9 mouse cellular contexts compared by ENCODE assay signal in the genomic region with DNA sequence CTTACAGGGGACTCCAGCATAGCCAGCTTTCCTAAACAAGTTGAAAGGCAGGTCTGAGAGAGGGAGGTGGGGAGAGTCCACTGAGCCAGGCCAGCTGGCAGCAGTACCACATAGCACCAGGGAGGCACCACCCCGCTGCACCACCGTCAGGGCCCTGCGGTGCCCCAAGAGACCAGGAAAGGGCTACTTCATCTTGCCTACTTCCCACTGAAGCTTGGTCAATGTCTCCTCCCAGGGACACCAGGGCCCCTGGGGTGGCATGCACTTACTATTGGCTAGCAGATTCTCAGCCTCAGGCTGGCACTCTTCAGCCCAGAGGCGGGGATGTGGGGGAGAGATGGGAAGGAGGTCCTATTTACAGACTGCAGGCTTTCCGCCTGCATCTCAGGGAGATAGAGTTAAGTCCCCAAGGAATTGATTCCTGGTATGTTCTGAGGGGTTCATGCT. TPM values are rescaled to one million over a fixed set of nuclear protein-coding genes. Genes with fewer than 3 reads are reported as not detected.
DNase-seq lines count a peak whose midpoint lies in the region; ATAC-seq and TF ChIP-seq lines count a peak whose summit lies in the region.
"Had no signal": no experiment of that assay in that cellular context is flagged by ENCODE, and none has a peak within 500 bp of the region (broad histone marks: within the 10 kb centered on the region; RNA-seq: fewer than 3 reads in every experiment).

No protein-coding gene starts in this region.

- peak overlapping the region; percentile 98 for H3K4me2 ChIP-seq in heart, embryonic 11.5 days
- peak overlapping the region; percentile 95 for H3K4me2 ChIP-seq in intestine, postnatal 0 days (replicated peaks; ENCODE audit: low read depth)

- peak overlapping the region; percentile 61; the same call in 1 of the 2 replicates for H3K4me3 ChIP-seq in heart, embryonic 11.5 days (ENCODE audit: low read depth, low read length)
- peak overlapping the region; percentile 86 for H3K4me3 ChIP-seq in E14TG2a.4 (replicated peaks; ENCODE audit: low read length)
- H3K4me3 ChIP-seq in intestine, postnatal 0 days (ENCODE audit: low read depth, low read length) = peak overlapping the region; percentile 69

- no peaks in the 10 kb centered on the region for H3K36me3 ChIP-seq in heart, embryonic 11.5 days (ENCODE audit: control insufficient read depth, insufficient read depth, low read length)
- H3K36me3 ChIP-seq in E14TG2a.4 (ENCODE audit: insufficient read depth, low read length) = peaks cover 20% of the 10 kb centered on the region
- H3K36me3 ChIP-seq in intestine, postnatal 0 days (ENCODE audit: control insufficient read depth, insufficient read depth) = no peaks in the 10 kb centered on the region

- WGBS in heart, embryonic 11.5 days (ENCODE audit: insufficient replicate concordance) = 52% methylated on average over 5 of the region's 5 CpGs
- 35% methylated on average over 5 of the region's 5 CpGs for WGBS in intestine, postnatal 0 days

- no peaks in the 10 kb centered on the region for H3K9me3 ChIP-seq in heart, embryonic 11.5 days (replicated peaks; ENCODE audit: control insufficient read depth, low read length)
- H3K9me3 ChIP-seq in E14TG2a.4 (ENCODE audit: low read length) = no peaks in the 10 kb centered on the region
- no peaks in the 10 kb centered on the region for H3K9me3 ChIP-seq in intestine, postnatal 0 days (ENCODE audit: control insufficient read depth)

- no peak overlapping the region for H3K27ac ChIP-seq in heart, embryonic 11.5 days (ENCODE audit: low read depth, low read length)
- H3K27ac ChIP-seq in intestine, postnatal 0 days (ENCODE audit: low read depth, low read length) = peak overlapping the region; percentile 88

- no peak for DNase-seq in heart, adult 9 months (ENCODE audit: low spot score in 2 of 2)
- no peak for DNase-seq in testis, postnatal 10 days (ENCODE audit: low spot score)
- DNase-seq in thymus, postnatal 36 days = no peak

- H3K27me3 ChIP-seq in heart, embryonic 11.5 days (ENCODE audit: control insufficient read depth, insufficient read depth, low read length) = peaks cover 48% of the 10 kb centered on the region
- H3K27me3 ChIP-seq in E14TG2a.4 (ENCODE audit: insufficient read depth, low read length) = peaks cover 19% of the 10 kb centered on the region
- no peaks in the 10 kb centered on the region for H3K27me3 ChIP-seq in intestine, postnatal 0 days (replicated peaks; ENCODE audit: control insufficient read depth, insufficient read depth, low read length)

- no peak for TF ChIP-seq CTCF in E14TG2a.4 (conservative IDR thresholded peaks at IDR 0.05; ENCODE audit: low read length)
- peak; percentile 54 for TF ChIP-seq CTCF in intestine, postnatal 0 days (IDR thresholded peaks at IDR 0.05; ENCODE audit: low read depth)

- no peak for ATAC-seq in heart, embryonic 11.5 days (replicated peaks; ENCODE audit: insufficient number of reproducible peaks, low FRiP score, low TSS enrichment)
- ATAC-seq in common myeloid progenitor, adult 5-6 weeks (replicated peaks; ENCODE audit: low read depth, poor library complexity, severe bottlenecking) = peak; percentile 45
- ATAC-seq in intestine, postnatal 0 days = peak; percentile 42
- peak; percentile 49 for ATAC-seq in megakaryocyte progenitor cell, adult 5-6 weeks (replicated peaks; ENCODE audit: poor library complexity)

- H3K4me1 ChIP-seq in heart, embryonic 11.5 days (ENCODE audit: control insufficient read depth, insufficient read depth, low read length) = peaks cover 14% of the 10 kb centered on the region; the same call in 1 of the 2 replicates
- H3K4me1 ChIP-seq in E14TG2a.4 (replicated peaks; ENCODE audit: low read depth, low read length) = peaks cover 76% of the 10 kb centered on the region
- 0 out of 2 replicates have a peak, but pooled peaks cover 7% of the 10 kb centered on the region for H3K4me1 ChIP-seq in intestine, postnatal 0 days (replicated peaks; ENCODE audit: control insufficient read depth, insufficient read depth, low read length)

- H3K9ac ChIP-seq in heart, embryonic 11.5 days (ENCODE audit: low read depth, low read length) = no peak overlapping the region
- peak overlapping the region; percentile 85 for H3K9ac ChIP-seq in intestine, postnatal 0 days (ENCODE audit: low read depth, low read length)

RNA-seq across cellular contexts. Expression of gene Adap1, which starts 1.4 kb away (rescaled TPM):
- 1.4 and 2.5 TPM in 2 replicates for polyA plus RNA-seq in heart, embryonic 11.5 days (2014; fragmentation: Nextera tagmentation; extraction: Ambion mirVana)
- 15.8 and 25.8 TPM in 2 replicates for total RNA-seq in common myeloid progenitor, adult 5-6 weeks (2017)
- 33.4 and 33.8 TPM in 2 replicates for polyA plus RNA-seq in intestine, postnatal 0 days (2015; fragmentation: Nextera tagmentation; extraction: Ambion mirVana)
- total RNA-seq in megakaryocyte progenitor cell, adult 5-6 weeks (2015) = 23.8 and 27.4 TPM in 2 replicates
- 29.9 and 47.0 TPM in 2 replicates for total RNA-seq in megakaryocyte progenitor cell, adult 5-6 weeks (2017)

RNA-seq across cellular contexts. Expression of gene Cox19, which starts 27.1 kb away (rescaled TPM):
- polyA plus RNA-seq in heart, embryonic 11.5 days (2014; fragmentation: Nextera tagmentation; extraction: Ambion mirVana) = 85.3 and 95.2 TPM in 2 replicates
- total RNA-seq in common myeloid progenitor, adult 5-6 weeks (2017) = 10.9 and 17.8 TPM in 2 replicates
- polyA plus RNA-seq in intestine, postnatal 0 days (2015; fragmentation: Nextera tagmentation; extraction: Ambion mirVana) = 181 and 184 TPM in 2 replicates
- total RNA-seq in megakaryocyte progenitor cell, adult 5-6 weeks (2015) = 30.3 and 32.1 TPM in 2 replicates
- 27.1 and 29.3 TPM in 2 replicates for total RNA-seq in megakaryocyte progenitor cell, adult 5-6 weeks (2017)

RNA-seq across cellular contexts. Expression of gene Cyp2w1, which starts 28.3 kb away (rescaled TPM):
- not detected in 2 replicates for polyA plus RNA-seq in heart, embryonic 11.5 days (2014; fragmentation: Nextera tagmentation; extraction: Ambion mirVana)
- total RNA-seq in common myeloid progenitor, adult 5-6 weeks (2017) = not detected in 2 replicates
- 15.8 and 18.1 TPM in 2 replicates for polyA plus RNA-seq in intestine, postnatal 0 days (2015; fragmentation: Nextera tagmentation; extraction: Ambion mirVana)
- not detected in 2 replicates for total RNA-seq in megakaryocyte progenitor cell, adult 5-6 weeks (2015)
- total RNA-seq in megakaryocyte progenitor cell, adult 5-6 weeks (2017) = not detected in 2 replicates
- polyA plus RNA-seq: frontal cortex, adult 2 months had no signal

RNA-seq across cellular contexts. Expression of gene Gpr146, which starts 53.4 kb away (rescaled TPM):
- polyA plus RNA-seq in heart, embryonic 11.5 days (2014; fragmentation: Nextera tagmentation; extraction: Ambion mirVana) = 7.2 and 7.5 TPM in 2 replicates
- 4.9 and 5.4 TPM in 2 replicates for total RNA-seq in common myeloid progenitor, adult 5-6 weeks (2017)
- 2.5 and 2.6 TPM in 2 replicates for polyA plus RNA-seq in intestine, postnatal 0 days (2015; fragmentation: Nextera tagmentation; extraction: Ambion mirVana)
- 6.0 and 6.3 TPM in 2 replicates for total RNA-seq in megakaryocyte progenitor cell, adult 5-6 weeks (2015)
- 5.7 and 6.7 TPM in 2 replicates for total RNA-seq in megakaryocyte progenitor cell, adult 5-6 weeks (2017)
